Mouse (Mus musculus): ENCODE results near the gene Cav2. TPM values are rescaled to one million over a fixed set of nuclear protein-coding genes. Genes with fewer than 3 reads are reported as not detected.

Gene Cav2
- polyA plus RNA-seq, 1 experiment from 2014 or later: 12.8 TPM

DNA sequence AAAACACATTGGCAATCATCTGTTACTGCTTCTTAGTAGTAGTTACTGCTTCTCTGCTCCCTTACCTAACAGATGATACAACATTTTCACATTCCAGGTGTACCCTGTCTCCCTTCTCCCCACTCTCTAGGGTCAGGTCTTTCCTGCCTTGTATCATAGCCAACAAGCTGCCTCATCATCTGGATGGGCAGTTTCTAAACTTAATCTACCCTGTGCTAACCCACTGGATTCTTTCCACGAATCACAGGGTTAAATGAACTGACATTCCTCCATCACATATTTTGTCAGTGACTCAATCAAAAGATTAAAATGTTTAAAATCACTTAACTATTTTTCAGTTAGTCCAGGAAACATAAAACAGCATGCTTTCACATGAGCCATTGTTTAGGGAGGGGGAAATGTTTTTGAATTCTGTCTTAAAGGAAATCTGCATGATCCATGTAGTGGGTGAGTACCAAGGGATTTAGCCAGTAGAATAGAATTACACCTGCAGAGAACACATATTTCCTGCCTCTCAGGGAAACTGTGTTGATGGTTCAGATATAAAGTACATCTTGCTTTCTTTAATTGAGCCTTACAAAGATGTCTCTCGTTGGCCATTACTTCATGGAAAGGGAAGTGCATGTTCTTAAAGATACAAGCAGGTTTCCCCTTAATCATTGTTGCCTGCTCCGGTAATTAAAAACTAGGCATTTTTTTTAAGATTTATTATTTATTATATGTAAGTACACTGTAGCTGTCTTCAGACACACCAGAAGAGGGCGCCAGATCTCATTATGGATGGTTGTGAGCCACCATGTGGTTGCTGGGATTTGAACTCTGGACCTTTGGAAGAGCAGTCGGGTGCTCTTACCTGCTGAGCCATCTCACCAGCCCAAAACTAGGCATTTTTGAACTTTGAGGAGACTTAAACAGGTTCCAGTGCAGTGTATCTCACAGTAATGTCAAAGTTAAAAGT is 34.0 kb downstream of the Cav2 start:
- Histone ChIP-seq H3K9me3 (no peaks in the 10 kb centered on the region), H3K36me3 (no peaks in the 10 kb centered on the region), H3K9ac (no peak overlapping the region), H3K27me3 (no peaks in the 10 kb centered on the region), H3K4me3 (no peak overlapping the region), H3K4me1 (replicated peaks) (no peaks in the 10 kb centered on the region), H3K4me2 (no peak overlapping the region), H3K27ac (replicated peaks) (no peak overlapping the region)
- ATAC-seq (ENCODE audit: low read depth): no peak
- WGBS: 80% methylated on average over 5 of the region's 5 CpGs

DNA sequence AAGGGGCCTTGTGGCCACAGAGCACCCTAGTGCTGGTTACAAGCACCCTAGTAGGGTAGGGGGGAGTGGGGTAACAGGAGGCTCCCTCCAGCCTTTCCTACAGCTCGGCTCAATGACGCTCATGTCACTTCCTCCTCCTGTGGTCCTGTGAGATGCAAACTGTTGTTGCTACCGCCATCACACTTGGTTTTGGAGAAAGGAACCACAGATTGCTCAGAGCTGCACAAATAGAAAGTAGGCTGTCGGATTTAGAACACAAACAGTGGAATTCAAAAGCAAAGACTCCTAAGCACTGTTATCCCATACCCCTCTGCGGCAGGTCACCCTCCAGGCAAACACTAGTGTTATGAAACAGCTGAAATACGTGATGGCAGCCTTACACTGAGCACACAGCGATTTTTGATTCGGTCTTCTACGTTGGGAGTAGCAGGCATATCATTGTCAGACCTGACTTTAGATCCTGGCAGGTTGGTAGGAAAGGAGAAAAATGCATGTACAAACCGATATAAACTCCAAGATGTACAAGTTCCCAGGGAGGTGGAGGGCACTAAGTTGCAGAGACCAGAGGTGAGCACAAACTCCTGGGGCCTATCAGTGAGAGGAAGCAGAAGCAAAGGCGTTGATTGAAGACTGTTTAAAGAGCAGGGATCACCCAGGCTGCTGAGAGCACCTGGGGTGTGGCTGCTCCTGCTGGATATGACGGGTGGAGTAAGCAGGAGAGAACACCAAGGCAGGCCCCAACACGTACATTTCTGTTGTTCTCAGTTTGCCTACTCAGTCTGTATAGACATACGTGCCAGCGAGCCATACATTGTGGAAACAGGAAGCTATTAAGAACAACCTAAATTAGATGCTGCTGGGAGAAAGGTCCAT is 35.5 kb downstream of the Cav2 start:
- H3K4me3 ChIP-seq: no peak overlapping the region
- H3K4me2 ChIP-seq: no peak overlapping the region
- H3K9me3 ChIP-seq: no peaks in the 10 kb centered on the region
- no peaks in the 10 kb centered on the region for H3K27me3 ChIP-seq
- H3K9ac ChIP-seq: no peak overlapping the region
- no peak for ATAC-seq (ENCODE audit: low read depth)
- no peak overlapping the region for H3K27ac ChIP-seq (replicated peaks)
- WGBS: 86% methylated on average over 15 of the region's 15 CpGs
- H3K4me1 ChIP-seq (replicated peaks): no peaks in the 10 kb centered on the region
- no peaks in the 10 kb centered on the region for H3K36me3 ChIP-seq

DNA sequence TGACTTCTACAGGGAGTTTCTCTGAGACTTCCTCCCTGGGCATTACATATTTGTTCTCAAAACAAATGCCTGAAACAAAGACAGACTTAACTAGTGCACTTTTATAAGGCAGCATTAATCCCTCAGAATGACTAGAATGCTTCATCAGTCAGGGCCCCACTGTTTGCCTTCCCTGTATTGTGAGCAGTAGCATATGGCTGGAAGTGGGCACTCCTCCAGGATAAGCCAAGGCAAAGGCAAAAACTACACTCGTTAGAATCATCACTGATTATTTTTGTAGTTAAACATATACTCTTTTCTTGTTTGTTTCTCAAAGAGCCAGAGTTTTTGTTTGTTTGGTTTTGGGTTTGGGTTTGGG is 36.2 kb downstream of the Cav2 start:
- H3K4me2 ChIP-seq: no peak overlapping the region
- no peak for ATAC-seq (ENCODE audit: low read depth)
- no peak overlapping the region for H3K4me3 ChIP-seq
- no peaks in the 10 kb centered on the region for H3K9me3 ChIP-seq
- WGBS: 40% methylated on average over 1 of the region's 1 CpGs
- no peak overlapping the region for H3K27ac ChIP-seq (replicated peaks)
- no peaks in the 10 kb centered on the region for H3K4me1 ChIP-seq (replicated peaks)
- H3K27me3 ChIP-seq: no peaks in the 10 kb centered on the region
- H3K36me3 ChIP-seq: no peaks in the 10 kb centered on the region
- no peak overlapping the region for H3K9ac ChIP-seq

DNA sequence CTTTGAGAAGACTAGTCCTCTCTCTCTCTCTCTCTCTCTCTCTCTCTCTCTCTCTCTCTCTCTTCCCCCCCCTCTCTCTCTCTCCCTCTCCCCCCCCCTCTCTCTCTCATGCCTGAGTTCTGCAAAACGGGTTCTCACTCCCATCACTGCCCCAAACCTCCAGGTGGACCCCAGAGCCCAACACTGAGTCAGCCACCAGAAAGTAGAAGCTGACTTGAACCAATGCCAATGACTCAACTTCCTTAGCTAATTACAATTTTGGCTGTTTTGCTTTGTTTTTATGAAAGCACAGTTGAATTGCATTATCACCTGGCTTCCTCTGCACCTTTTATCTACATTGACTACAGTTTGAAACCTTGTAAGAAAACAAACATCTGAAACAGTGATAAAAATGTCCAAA is 37.0 kb downstream of the Cav2 start:
- 73% methylated on average over 1 of the region's 1 CpGs for WGBS
- no peak for ATAC-seq (ENCODE audit: low read depth)
- H3K9me3 ChIP-seq: no peaks in the 10 kb centered on the region

DNA sequence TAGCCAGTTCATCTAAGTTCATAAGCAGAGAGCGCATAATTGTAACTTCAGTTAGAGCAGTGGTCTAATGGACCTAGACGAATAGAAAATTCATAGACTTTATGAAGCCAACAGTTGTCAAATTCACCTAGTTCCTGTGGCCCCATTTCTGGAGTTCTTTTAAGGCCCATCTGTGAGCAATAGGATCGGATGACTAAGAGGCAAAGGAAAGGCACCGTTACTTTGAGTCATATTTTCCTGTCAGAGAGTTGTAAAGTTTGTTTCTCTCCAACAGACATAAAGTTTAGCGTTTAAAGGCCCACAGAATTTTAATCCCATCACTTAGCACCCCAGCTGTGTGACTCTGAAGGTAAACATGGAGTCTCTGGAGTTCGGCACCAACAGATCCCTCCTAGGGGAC is 41.0 kb downstream of the Cav2 start:
- Histone ChIP-seq H3K4me1 (replicated peaks) (no peaks in the 10 kb centered on the region), H3K4me2 (no peak overlapping the region), H3K9me3 (no peaks in the 10 kb centered on the region), H3K27me3 (no peaks in the 10 kb centered on the region), H3K36me3 (no peaks in the 10 kb centered on the region), H3K9ac (no peak overlapping the region), H3K27ac (replicated peaks) (no peak overlapping the region), H3K4me3 (no peak overlapping the region)
- no peak for ATAC-seq (ENCODE audit: low read depth)
- WGBS: 85% methylated on average over 6 of the region's 6 CpGs

More for the DNA sequence above, 37.0 kb downstream of the Cav2 start:
- Histone ChIP-seq H3K27ac (replicated peaks) (no peak overlapping the region), H3K27me3 (no peaks in the 10 kb centered on the region), H3K36me3 (no peaks in the 10 kb centered on the region), H3K4me2 (no peak overlapping the region), H3K9ac (no peak overlapping the region), H3K4me1 (replicated peaks) (no peaks in the 10 kb centered on the region), H3K4me3 (no peak overlapping the region)

DNA sequence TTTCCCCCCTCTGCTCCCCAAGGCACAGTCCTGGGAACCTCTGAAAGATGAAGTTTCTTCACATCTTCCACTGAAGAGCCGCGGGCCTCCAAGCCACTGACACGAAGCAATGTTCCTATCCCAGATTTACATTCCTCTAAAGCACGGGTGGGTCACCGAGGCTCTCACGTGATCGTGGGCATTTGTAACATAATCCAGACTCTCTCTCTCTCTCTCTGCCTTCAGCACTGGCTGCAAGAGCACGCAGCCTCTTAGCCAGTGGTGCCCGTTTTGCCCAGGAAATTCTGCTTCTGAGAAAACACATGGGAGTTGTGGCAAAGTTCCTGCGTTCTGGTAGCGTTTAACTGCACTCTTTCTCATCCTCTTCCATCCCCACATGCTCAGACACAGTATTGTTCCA is 46.2 kb downstream of the Cav2 start:
- Histone ChIP-seq H3K4me2 (no peak overlapping the region), H3K4me1 (replicated peaks) (no peaks in the 10 kb centered on the region), H3K9ac (no peak overlapping the region), H3K27ac (replicated peaks) (no peak overlapping the region), H3K27me3 (no peaks in the 10 kb centered on the region), H3K36me3 (no peaks in the 10 kb centered on the region), H3K9me3 (no peaks in the 10 kb centered on the region), H3K4me3 (no peak overlapping the region)
- no peak for ATAC-seq (ENCODE audit: low read depth)
- 58% methylated on average over 11 of the region's 11 CpGs for WGBS

DNA sequence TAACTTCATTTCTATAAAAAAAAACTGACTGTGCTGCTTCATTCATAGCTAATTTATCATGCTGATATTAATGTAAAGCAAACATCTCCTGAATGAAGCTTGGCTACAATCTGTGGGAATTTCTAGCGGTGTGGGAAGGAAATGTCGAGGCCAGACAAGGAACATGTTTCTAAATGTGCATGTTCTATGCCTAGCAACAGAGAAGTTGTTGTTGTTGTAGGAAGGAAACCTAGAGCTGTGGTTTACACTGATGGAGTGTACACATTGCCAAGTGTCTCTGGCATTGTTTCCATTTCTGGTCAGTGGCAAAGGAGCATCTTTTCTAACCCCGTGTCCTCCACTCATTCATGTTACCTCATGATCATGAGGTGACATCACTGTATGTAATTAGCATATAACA is 48.8 kb downstream of the Cav2 start:
- WGBS: 76% methylated on average over 3 of the region's 3 CpGs
- Histone ChIP-seq H3K4me1 (replicated peaks) (no peaks in the 10 kb centered on the region), H3K27me3 (no peaks in the 10 kb centered on the region), H3K36me3 (no peaks in the 10 kb centered on the region), H3K9me3 (no peaks in the 10 kb centered on the region), H3K4me3 (no peak overlapping the region), H3K9ac (no peak overlapping the region), H3K27ac (replicated peaks) (no peak overlapping the region), H3K4me2 (no peak overlapping the region)
- ATAC-seq (ENCODE audit: low read depth): no peak

DNA sequence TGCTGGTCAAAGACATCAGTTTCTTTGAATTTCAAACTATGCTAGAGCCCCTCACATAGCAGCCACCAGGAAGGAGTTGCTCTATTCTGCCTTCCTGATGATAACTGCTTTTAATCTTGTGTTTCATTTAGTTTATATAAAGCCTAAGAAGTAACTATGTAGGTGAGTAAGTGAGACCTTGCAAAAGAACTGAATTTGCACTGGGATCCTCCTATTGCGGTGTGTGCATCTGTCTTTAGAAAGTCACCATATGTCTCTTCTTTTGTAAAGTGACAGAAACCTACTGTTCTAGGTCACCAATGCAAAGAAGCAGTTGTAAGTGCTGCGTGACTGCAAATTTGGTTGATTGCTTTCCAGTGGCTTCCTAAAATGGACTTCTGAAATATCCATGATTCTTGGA is 56.7 kb downstream of the Cav2 start:
- Histone ChIP-seq H3K27me3 (no peaks in the 10 kb centered on the region), H3K9me3 (no peaks in the 10 kb centered on the region), H3K4me3 (no peak overlapping the region), H3K27ac (replicated peaks) (no peak overlapping the region), H3K4me1 (replicated peaks) (no peaks in the 10 kb centered on the region), H3K36me3 (no peaks in the 10 kb centered on the region), H3K4me2 (no peak overlapping the region), H3K9ac (no peak overlapping the region)
- ATAC-seq (ENCODE audit: low read depth): no peak
- WGBS: 85% methylated on average over 2 of the region's 2 CpGs

Other genes starting within 250 kb of the Cav2 start
- 72.7 and 73.9 TPM in 2 replicates for gene Tes, start 216.0 kb upstream of the Cav2 start, polyA plus RNA-seq (2015; fragmentation: Nextera tagmentation; extraction: Ambion mirVana)
- 35.3 and 43.4 TPM in 2 replicates for gene Cav1, start 25.1 kb downstream of the Cav2 start, polyA plus RNA-seq (2015; fragmentation: Nextera tagmentation; extraction: Ambion mirVana)
- 3.7 and 4.0 TPM in 2 replicates for gene Met, start 182.6 kb downstream of the Cav2 start, polyA plus RNA-seq (2015; fragmentation: Nextera tagmentation; extraction: Ambion mirVana)

All from neural tube, embryonic 13.5 days (tissue).